Mouse (Mus musculus): ENCODE measurements around the gene Crb3. TPM values are rescaled to one million over a fixed set of nuclear protein-coding genes. Genes with fewer than 3 reads are reported as not detected.

Gene Crb3
- total RNA-seq, 2 experiments from 2014 or later = 0.71 to 1.2 TPM

DNA sequence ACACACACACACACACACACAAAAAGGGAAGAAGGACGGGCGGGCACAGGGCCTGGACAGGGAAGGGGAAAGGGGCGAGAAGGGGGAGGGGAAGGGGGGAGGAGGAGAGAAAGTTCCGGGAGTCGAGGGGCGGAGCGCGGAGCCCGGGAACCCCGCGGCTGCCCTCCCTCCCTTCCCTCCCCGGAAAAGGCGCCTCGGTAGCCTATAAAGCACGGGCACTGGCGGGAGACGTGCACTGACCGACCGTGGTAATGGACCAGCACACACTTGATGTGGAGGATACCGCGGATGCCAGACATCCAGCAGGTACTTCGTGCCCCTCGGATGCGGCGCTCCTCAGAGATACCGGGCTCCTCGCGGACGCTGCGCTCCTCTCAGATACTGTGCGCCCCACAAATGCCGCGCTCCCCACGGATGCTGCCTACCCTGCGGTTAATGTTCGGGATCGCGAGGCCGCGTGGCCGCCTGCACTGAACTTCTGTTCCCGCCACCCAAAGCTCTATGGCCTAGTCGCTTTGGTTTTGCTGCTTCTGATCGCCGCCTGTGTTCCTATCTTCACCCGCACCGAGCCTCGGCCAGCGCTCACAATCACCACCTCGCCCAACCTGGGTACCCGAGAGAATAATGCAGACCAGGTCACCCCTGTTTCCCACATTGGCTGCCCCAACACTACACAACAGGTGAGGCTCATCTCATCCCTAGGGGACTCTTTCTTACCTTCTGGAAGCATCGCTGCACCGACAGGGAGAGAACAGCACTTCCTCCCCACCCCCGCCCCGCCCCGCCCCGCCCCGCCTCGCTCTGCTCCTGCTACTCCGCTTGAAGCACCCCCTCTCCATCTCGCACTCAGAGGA lies 46.5 kb downstream of the Crb3 start, which contains the start of gene Tnfsf9:
Gene Tnfsf9, plus strand, starts transcription at position 145 of the 854 bp plus-strand sequence.
- DNase-seq (ENCODE audit: low spot score in 2 of 2) = no peak

DNA sequence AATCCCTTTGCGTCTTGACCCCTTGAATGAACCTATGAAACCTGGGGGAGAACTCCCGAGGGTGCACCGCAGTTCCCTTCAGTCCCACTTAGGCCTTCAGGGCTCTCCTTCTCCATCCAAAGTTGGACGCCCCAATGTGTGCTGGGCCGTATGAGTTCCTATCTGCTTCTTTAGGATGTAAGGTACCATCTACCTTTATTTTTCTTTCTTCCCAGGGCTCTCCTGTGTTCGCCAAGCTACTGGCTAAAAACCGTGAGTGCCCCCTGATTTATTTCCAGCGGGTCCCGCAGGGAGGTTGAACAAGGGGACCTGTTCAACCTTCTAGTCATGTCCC lies 47.1 kb downstream of the Crb3 start:
- no peak for DNase-seq (ENCODE audit: low spot score in 2 of 2)

DNA sequence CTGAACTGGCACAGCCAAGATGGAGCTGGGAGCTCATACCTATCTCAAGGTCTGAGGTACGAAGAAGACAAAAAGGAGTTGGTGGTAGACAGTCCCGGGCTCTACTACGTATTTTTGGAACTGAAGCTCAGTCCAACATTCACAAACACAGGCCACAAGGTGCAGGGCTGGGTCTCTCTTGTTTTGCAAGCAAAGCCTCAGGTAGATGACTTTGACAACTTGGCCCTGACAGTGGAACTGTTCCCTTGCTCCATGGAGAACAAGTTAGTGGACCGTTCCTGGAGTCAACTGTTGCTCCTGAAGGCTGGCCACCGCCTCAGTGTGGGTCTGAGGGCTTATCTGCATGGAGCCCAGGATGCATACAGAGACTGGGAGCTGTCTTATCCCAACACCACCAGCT lies 48.2 kb downstream of the Crb3 start:
- no peak for DNase-seq (ENCODE audit: low spot score in 2 of 2)

DNA sequence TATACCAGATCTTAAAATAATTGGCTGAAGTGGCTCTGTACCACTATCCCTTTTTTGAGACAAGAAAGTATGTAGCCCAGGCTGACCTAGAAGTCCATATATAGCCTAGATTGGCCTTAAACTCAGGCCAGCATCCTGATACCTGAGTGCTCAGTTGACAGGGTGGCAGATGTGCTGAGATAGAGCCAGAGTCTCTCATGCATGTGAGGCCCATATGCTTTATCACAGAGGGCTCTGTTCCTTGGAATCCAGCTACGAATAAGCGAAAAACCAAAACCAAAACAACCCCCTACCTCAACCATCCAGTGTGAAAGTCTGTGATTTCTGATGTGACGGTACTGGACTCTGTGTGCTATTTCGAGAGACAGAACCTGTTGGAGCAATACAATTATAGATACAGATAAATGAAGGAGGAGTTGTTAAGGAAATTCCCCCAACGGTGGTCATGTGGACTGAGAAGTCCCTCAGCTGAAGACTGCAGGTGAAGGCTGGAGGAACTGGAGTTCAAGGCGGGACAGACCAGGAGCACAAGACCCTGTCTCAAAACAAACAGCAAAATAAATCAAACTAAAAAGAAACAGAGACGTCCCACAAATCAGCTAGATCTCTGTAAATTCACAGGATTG lies 49.2 kb downstream of the Crb3 start:
- DNase-seq (ENCODE audit: low spot score in 2 of 2) = no peak

DNA sequence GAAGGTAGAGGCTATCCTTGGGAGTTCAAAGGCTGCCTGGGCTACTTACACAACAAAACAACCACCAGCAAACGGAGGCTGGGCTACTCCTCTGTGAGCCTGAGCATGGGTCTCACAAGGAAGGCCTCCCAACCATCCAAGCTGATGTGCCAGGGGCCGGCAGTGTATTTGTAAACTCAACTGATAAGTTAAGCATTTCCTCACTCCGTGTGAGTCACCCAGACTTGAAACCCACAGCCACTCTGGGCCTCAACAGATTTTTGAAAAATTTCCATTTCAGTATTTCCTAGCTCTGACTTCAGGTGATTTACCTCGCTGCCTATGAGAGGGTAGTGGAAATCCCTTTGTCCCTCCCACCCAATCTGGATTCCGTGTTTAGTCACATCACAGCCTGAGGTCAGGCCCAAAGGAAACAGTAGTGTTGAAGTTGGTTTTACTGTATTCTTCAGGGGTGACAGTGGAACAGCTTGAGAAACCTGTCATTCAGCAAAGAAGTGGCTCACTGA lies 49.8 kb downstream of the Crb3 start:
- DNase-seq (ENCODE audit: low spot score in 2 of 2) = no peak

DNA sequence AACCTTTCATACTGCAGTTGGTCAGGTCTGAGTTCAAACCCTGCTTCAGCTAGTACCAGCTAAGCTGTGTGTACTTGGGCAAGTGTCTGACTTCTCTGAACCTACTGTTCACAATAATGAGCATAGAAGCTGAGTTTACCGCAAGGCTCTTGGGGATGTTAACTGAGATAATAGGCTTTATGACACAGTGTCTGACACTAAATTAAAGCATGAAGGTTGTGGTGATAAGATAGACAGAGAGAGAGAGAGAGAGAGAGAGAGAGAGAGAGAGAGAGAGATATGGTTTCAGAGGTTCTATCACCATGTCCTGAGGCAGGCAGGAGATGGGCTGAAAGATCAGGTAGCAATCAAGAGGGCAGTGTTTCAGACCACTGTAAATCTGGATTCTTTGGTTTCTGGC lies 51.1 kb downstream of the Crb3 start:
- DNase-seq (ENCODE audit: low spot score in 2 of 2) = no peak

DNA sequence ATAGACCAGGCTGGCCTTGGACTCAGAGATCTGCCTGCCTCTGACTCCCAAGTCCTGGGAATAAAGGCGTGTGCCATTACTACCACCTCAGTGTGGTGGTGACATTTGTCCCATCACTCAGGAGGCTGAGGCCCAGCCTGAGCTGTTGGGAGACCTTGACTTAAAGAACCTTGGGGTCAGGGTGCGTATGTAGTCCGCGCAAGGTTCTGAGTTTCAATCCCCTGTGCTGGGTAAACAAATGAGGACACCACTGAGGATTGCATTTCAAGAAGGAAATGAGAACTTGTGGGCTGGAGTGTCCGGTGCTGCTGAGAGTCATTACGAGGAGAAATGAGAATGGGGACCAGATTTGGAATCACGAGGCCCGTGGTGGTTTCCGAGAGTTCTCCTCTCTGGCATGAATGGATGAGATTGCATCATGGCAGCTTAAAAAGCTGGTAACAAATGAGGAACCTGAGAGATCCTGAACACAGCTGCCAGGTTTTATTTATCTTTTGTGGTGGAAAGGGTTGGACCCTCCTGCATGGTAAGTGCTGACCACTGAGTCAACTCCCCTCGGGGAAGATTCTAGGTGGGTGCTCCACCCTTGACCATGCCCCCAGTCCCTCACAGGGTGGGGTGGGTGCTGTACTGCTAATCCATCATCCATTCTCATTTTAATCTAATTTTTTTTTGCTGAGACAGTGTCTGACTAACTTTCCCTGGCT lies 54.0 kb downstream of the Crb3 start:
- no peak for DNase-seq (ENCODE audit: low spot score in 2 of 2)

Other genes starting within 250 kb of the Crb3 start
- 1 to 10 TPM; 4.8 to 5.7 TPM for gene Rfx2, start 228.1 kb upstream of the Crb3 start, total RNA-seq (2021)
- not detected for gene Acsbg2, start 184.7 kb upstream of the Crb3 start, total RNA-seq (2021)
- gene 1700061G19Rik, start 183.6 kb upstream of the Crb3 start, total RNA-seq (2021) = under 1 TPM in 1 of 2 experiments, not detected in 1; 0.15 TPM
- gene Mllt1, start 123.7 kb upstream of the Crb3 start, total RNA-seq (2021) = 10 to 100 TPM; 96.2 to 98.2 TPM
- gene Acer1, start 77.0 kb upstream of the Crb3 start, total RNA-seq (2021) = not detected
- 10 to 100 TPM; 68.6 to 75.6 TPM for gene Clpp, start 68.8 kb upstream of the Crb3 start, total RNA-seq (2021)
- 10 to 100 TPM; 25.8 to 27.6 TPM for gene Alkbh7, start 61.8 kb upstream of the Crb3 start, total RNA-seq (2021)
- not detected for gene Pspn, start 59.1 kb upstream of the Crb3 start, total RNA-seq (2021)
- gene Gtf2f1, start 47.8 kb upstream of the Crb3 start, total RNA-seq (2021) = 10 to 100 TPM; 67.3 to 68.6 TPM
- under 1 TPM; 0.37 to 0.38 TPM for gene Gm17949, start 47.6 kb upstream of the Crb3 start, total RNA-seq (2021)
- gene Khsrp, start 27.6 kb upstream of the Crb3 start, total RNA-seq (2021) = 100 to 1,000 TPM; 114 to 117 TPM
- gene Slc25a41, start 17.5 kb upstream of the Crb3 start, total RNA-seq (2021) = not detected
- gene Slc25a23, start 758 bp downstream of the Crb3 start, total RNA-seq (2021) = 100 to 1,000 TPM; 374 to 393 TPM
- gene Dennd1c, start 19.4 kb downstream of the Crb3 start, total RNA-seq (2021) = 1 to 10 TPM; 1.1 to 1.4 TPM
- 100 to 1,000 TPM; 515 to 565 TPM for gene Tubb4a, start 28.7 kb downstream of the Crb3 start, total RNA-seq (2021)
- 1 to 10 TPM; 1.0 to 1.2 TPM for gene Tnfsf9, start 46.2 kb downstream of the Crb3 start, total RNA-seq (2021)
- gene Cd70, start 90.7 kb downstream of the Crb3 start, total RNA-seq (2021) = under 1 TPM in 1 of 2 experiments, not detected in 1; 0.40 TPM
- not detected for gene Tnfsf14, start 135.1 kb downstream of the Crb3 start, total RNA-seq (2021)
- gene C3, start 169.0 kb downstream of the Crb3 start, total RNA-seq (2021) = 1 to 10 TPM; 1.9 to 2.5 TPM
- gene Gpr108, start 189.3 kb downstream of the Crb3 start, total RNA-seq (2021) = 10 to 100 TPM; 26.7 to 27.1 TPM
- gene Trip10, start 190.3 kb downstream of the Crb3 start, total RNA-seq (2021) = 1 to 10 TPM; 7.5 to 9.9 TPM
- gene Vav1, start 220.0 kb downstream of the Crb3 start, total RNA-seq (2021) = 1 to 10 TPM; 3.9 to 4.2 TPM